Mouse (Mus musculus) forebrain, postnatal 0 days (tissue): Measurements from ENCODE around the gene Pigyl. TPM values are rescaled to one million over a fixed set of nuclear protein-coding genes. Genes with fewer than 3 reads are reported as not detected.

Experiments
- ATAC-seq: fragments of 200-750 bp; cut with Nextera tagmentation; 2 replicates; pipeline ENCODE4 v1.8.0; 2017; ENCODE audit warnings: mild to moderate bottlenecking, moderate library complexity
- DNase-seq: peaks from one replicate; pipeline ENCODE4 v3.0.0-alpha.2; 2015
- H3K27ac ChIP-seq: fragments of 300-500 bp; sonication (generic); 2 replicates; pipeline ENCODE4 v1.5.1; 2014; ENCODE audit warnings: low read depth, mild to moderate bottlenecking, antibody characterized with exemption, low read length, moderate library complexity, mixed read lengths
- H3K27me3 ChIP-seq: fragments of 300-500 bp; sonication (generic); 2 replicates; pipeline ENCODE4 v1.6.1; 2014; ENCODE audit warnings: mild to moderate bottlenecking, low read length, mixed read lengths; ENCODE audit not compliant: insufficient read depth
- H3K36me3 ChIP-seq: fragments of 300-500 bp; sonication (generic); 2 replicates; pipeline ENCODE4 v1.6.1; 2014; ENCODE audit warnings: mild to moderate bottlenecking, moderate library complexity; ENCODE audit not compliant: insufficient read depth
- H3K4me1 ChIP-seq: fragments of 300-500 bp; sonication (generic); 2 replicates; pipeline ENCODE4 v1.6.1; 2014; ENCODE audit warnings: antibody characterized with exemption; ENCODE audit not compliant: insufficient read depth
- H3K4me2 ChIP-seq: fragments of 300-500 bp; sonication (generic); 2 replicates; pipeline ENCODE4 v1.6.1; 2014; ENCODE audit warnings: low read depth, mild to moderate bottlenecking, moderate library complexity
- H3K4me3 ChIP-seq: fragments of 300-500 bp; sonication (generic); 2 replicates; pipeline ENCODE4 v1.5.1; 2014; ENCODE audit warnings: low read depth, low read length, mixed read lengths
- H3K9ac ChIP-seq: fragments of 300-500 bp; sonication (generic); 2 replicates; pipeline ENCODE4 v1.6.1; 2014; ENCODE audit warnings: mild to moderate bottlenecking
- H3K9me3 ChIP-seq: fragments of 300-500 bp; sonication (generic); 2 replicates; pipeline ENCODE4 v1.6.1; 2016; ENCODE audit warnings: low read length
- CTCF ChIP-seq: sonication (generic); IDR thresholded peaks from 2 replicates; pipeline ENCODE4 v1.5.1; 2016; ENCODE audit warnings: antibody characterized with exemption, control low read depth, low read depth
- WGBS: fragments of 180-500 bp; shearing (Covaris S2); extraction: QIAGEN DNeasy Blood & Tissue Kit; methylation state at CpG from one replicate; pipeline ENCODE4 v1.1.7; 2014; 5-methylcytosine and 5-hydroxymethylcytosine counted together
- polyA plus RNA-seq: library from polyadenylated mRNA; unstranded; fragments of >200 nt; fragmentation: Nextera tagmentation; extraction: Ambion mirVana; gene quantifications from 2 replicates; pipeline ENCODE4 v1.2.1, GENCODE M21; 2015
- total RNA-seq: library from RNA; depleted of rRNA; stranded (reverse); fragments of >200 nt; gene quantifications from 2 replicates; pipeline ENCODE4 v1.2.3, GENCODE M21; 2014

The Pigyl gene
- total and polyA plus RNA-seq, 2 experiments from 2014 or later = 27.8 to 112 TPM

DNA sequence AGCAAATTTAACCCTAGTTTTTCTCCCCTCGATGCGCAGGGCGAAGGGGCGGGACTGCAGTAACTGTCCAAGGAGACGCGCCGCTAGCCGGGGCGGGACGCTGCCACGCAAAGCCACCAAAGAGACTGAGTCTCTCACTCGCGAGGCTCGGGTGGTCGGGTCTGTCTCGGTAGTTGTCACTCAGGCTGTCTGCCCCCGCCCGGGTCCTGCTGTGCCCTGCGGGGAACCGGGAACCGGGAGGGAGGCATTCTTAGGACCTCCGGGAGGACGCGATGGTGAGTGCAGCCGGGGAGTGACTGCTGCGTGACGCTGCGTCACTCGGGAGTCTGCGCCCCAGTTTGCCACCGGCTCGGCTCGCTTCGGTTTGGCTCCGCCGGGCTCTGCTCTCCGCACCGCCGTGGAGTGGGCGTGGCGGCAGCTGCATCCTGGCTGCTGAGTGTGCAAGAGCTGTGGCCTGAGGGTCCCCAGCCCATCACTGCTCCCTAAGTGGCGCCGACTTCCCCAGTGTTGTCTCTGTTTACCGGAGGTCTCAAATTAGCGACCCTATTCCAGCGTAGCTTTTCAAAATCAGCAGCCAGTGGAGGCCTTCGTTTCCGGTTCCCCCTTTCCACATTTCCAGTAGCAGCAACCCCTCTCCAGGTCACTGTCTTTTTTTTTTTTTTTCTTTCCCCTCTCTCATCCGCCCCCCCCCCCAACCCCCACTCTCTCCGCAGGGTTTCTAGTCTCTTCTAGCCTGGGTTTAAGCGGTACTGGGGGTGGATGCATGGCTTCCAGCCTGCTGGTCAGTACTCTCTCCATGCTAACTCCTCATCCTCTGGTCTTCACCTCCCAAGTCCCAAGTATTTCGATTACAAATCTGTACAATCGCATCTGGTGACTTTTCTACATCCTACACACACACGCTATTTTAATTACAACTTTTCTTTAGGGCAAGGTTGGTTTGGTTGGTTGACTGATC is 8.3 kb downstream of the Pigyl start:
- WGBS = 2% methylated on average over 53 of the region's 54 CpGs
- Histone ChIP-seq H3K4me1 (no peaks in the 10 kb centered on the region), H3K9ac (peak overlapping the region; percentile 65), H3K27me3 (no peaks in the 10 kb centered on the region), H3K27ac (peak overlapping the region; percentile 69), H3K4me2 (peak overlapping the region; percentile 63), H3K4me3 (peak overlapping the region; percentile 50), H3K9me3 (no peaks in the 10 kb centered on the region), H3K36me3 (no peaks in the 10 kb centered on the region)
- DNase-seq (peak; percentile 85), ATAC-seq (peak; percentile 97)
- no peak for TF ChIP-seq CTCF

DNA sequence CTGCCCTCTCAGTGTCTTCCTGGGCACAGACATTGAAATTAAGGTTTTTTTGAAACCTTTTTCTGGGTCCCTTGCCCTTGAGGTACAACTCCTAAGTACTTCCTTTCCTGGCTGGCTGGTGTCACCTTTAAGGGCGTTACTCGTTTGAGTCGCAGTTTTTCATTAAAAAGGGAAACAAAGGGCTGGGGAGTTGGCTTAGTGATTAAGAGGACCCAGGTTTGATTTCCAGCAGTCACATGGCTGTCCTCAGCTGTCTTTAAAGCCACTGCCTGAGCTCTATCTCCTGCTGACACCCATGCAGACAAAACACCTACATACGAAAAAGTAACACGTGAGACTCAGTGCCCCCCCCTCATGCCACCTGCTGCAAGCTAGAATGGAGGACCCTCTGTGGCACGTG is 9.3 kb downstream of the Pigyl start:
- Histone ChIP-seq H3K9ac (no peak overlapping the region), H3K4me2 (no peak overlapping the region), H3K27me3 (no peaks in the 10 kb centered on the region), H3K9me3 (no peaks in the 10 kb centered on the region), H3K4me3 (no peak overlapping the region), H3K4me1 (no peaks in the 10 kb centered on the region), H3K36me3 (no peaks in the 10 kb centered on the region), H3K27ac (no peak overlapping the region)
- WGBS = 48% methylated on average over 6 of the region's 6 CpGs
- DNase-seq (no peak), ATAC-seq (no peak)
- no peak for TF ChIP-seq CTCF

DNA sequence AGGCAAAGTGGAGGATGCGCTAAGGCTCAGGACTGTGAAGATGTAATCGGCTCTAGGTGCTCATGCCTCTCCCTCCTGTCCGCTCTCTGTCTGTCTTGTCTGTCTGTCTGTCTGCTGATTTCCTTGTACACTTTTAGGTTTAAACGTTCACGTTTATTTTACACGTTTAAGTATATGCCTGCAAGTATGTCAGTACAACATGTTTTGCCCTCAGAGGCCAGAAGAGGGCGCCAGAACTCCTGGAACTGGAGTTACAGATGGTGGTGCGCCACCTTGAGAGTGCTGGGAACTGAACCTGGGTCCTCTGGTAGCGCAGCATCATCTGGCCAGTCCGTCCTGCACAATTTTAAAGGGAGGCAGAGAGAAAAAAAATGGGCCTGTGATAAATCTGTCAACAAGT is 10.0 kb downstream of the Pigyl start:
- Histone ChIP-seq H3K9ac (no peak overlapping the region), H3K4me2 (no peak overlapping the region), H3K4me3 (no peak overlapping the region), H3K27ac (no peak overlapping the region), H3K4me1 (no peaks in the 10 kb centered on the region), H3K36me3 (no peaks in the 10 kb centered on the region), H3K9me3 (no peaks in the 10 kb centered on the region), H3K27me3 (no peaks in the 10 kb centered on the region)
- no peak for ATAC-seq
- no peak for DNase-seq
- TF ChIP-seq CTCF = peak; percentile 31
- 92% methylated on average over 10 of the region's 10 CpGs for WGBS

DNA sequence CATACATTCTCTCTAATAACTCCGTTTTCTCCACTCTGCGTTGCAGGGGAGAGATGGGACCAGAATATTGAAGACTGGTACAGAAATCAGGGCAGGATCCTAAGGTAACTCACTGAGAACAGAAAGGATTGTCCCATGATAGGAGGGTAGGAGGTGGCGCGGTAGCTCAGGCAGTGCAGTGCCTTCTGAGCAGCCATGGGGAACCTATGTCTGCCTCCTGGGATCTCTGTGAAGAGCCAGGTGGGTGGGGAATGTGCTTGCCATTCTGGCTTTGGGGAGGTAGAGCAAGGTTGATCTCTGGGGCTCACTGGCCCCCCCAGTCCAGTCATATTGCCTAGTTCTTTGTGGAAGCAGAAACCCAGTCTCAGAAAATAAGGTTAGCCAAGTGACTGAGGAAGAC is 11.1 kb downstream of the Pigyl start:
- Histone ChIP-seq H3K4me3 (no peak overlapping the region), H3K27ac (no peak overlapping the region), H3K27me3 (no peaks in the 10 kb centered on the region), H3K9ac (no peak overlapping the region), H3K4me2 (no peak overlapping the region), H3K9me3 (no peaks in the 10 kb centered on the region), H3K36me3 (no peaks in the 10 kb centered on the region), H3K4me1 (no peaks in the 10 kb centered on the region)
- 98% methylated on average over 4 of the region's 4 CpGs for WGBS
- ATAC-seq (no peak), DNase-seq (no peak)
- TF ChIP-seq CTCF = no peak

DNA sequence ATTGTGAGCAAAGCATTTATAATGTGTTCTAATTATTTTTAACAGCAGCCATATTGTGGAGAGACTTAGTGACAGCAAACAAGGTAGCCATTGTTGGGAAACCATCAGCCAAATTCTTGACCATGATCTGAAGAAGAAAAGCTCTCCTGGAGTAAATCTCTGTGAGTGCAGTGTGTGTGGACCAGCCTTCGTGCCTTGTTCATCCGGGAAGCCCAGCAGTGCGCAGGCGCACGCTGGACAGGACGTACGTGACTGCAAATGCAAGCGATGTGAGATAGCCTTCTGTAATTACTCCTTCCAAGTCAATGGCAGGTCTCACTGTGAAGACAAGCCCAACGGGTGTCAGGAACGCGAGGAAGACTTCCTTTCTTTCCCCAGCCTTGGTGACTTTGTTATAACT is 12.7 kb downstream of the Pigyl start:
- no peak overlapping the region for H3K4me2 ChIP-seq
- H3K27ac ChIP-seq = no peak overlapping the region
- WGBS = 94% methylated on average over 11 of the region's 11 CpGs
- no peaks in the 10 kb centered on the region for H3K9me3 ChIP-seq
- TF ChIP-seq CTCF = no peak
- no peak overlapping the region for H3K4me3 ChIP-seq
- no peak for ATAC-seq
- H3K27me3 ChIP-seq = no peaks in the 10 kb centered on the region
- no peaks in the 10 kb centered on the region for H3K36me3 ChIP-seq
- H3K9ac ChIP-seq = no peak overlapping the region
- no peak for DNase-seq
- no peaks in the 10 kb centered on the region for H3K4me1 ChIP-seq

DNA sequence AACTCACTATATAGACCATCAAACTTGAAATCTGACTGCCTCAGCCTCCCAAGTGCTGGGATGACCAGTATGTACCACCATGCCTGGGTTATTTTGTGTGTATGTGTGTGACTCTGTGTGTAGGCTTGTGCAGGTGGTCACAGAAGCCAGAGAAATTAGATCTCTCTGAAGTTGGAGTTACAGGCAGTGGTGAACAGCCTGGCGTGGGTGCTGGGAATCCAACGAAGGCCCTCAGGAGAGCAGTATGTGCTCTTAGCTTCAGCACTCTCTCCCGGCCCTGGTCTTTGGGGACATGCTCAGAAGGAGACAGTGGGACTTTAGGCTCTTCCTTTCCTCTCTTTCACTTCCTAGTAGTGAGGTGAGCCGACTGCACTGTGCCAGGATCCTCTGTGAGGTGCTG is 15.7 kb downstream of the Pigyl start:
- Histone ChIP-seq H3K9me3 (no peaks in the 10 kb centered on the region), H3K4me2 (no peak overlapping the region), H3K36me3 (no peaks in the 10 kb centered on the region), H3K9ac (no peak overlapping the region), H3K27ac (no peak overlapping the region), H3K27me3 (no peaks in the 10 kb centered on the region), H3K4me1 (no peaks in the 10 kb centered on the region), H3K4me3 (no peak overlapping the region)
- TF ChIP-seq CTCF = no peak
- WGBS = 82% methylated on average over 4 of the region's 4 CpGs
- ATAC-seq (no peak), DNase-seq (no peak)

DNA sequence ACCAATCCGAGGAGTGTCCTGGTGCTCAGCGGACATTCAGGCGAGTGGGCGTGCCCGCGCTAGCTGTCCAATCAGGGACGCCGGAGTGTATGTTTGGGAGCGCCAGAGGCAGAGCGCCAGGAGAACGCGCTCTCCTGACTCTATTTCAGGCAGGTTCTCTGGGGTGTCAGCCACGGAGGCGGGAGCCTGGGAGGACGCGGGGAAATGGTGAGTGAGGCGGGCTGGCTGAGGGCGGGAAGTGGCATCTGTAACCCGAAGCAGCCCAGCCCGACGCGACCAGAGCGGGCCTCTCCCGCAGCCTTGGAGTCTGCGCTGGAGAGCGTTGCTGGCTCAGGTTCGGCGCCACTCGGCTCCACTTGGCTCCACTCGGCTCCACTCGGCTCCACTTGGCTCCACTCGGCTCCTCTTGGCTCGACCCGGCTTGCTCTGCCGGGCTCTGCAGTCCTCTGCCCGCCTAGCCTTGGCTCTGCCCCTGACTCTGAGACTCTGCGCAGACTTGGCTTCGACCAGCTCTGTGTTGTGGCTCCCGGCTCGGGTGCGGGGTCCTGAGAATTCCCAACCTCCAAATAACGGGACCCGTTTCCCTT is 31.5 kb downstream of the Pigyl start, which contains the start of gene Zfp872:
TSS of gene Zfp872 (plus strand) at position 66 of the 587 bp plus-strand sequence.
- H3K9me3 ChIP-seq = 0 out of 2 replicates have a peak, but pooled peaks cover 8% of the 10 kb centered on the region
- ATAC-seq = peak; percentile 97
- no peak for TF ChIP-seq CTCF
- no peaks in the 10 kb centered on the region for H3K27me3 ChIP-seq
- no peaks in the 10 kb centered on the region for H3K4me1 ChIP-seq
- H3K36me3 ChIP-seq = no peaks in the 10 kb centered on the region
- peak within 1 kb of the TSS; percentile 41 for H3K4me3 ChIP-seq
- WGBS = 8% methylated on average over 43 of the region's 43 CpGs
- peak within 1 kb of the TSS; percentile 54 for H3K4me2 ChIP-seq
- peak; percentile 75 for DNase-seq
- no peak within 1 kb of the TSS for H3K27ac ChIP-seq
- peak within 1 kb of the TSS; percentile 54 for H3K9ac ChIP-seq
